Comparison of ENCODE assay signal across 12 mouse cellular contexts in genomic region chr16:96541056-96541455, GRCm38 (mm10).
DNase-seq lines count a peak whose midpoint lies in the region; ATAC-seq and TF ChIP-seq lines count a peak whose summit lies in the region.
"Had no signal": no experiment of that assay in that cellular context is flagged by ENCODE, and none has a peak within 500 bp of the region (broad histone marks: within the 10 kb centered on the region; RNA-seq: fewer than 3 reads in every experiment).

No protein-coding gene starts in this region.

- TF ChIP-seq EP300 in CH12.LX (IDR thresholded peaks at IDR 0.05; ENCODE audit: low read length) = peak; percentile 94

- H3K9me3 ChIP-seq in CH12.LX (replicated peaks; ENCODE audit: low read length) = no peaks in the 10 kb centered on the region

- no peaks in the 10 kb centered on the region for H3K36me3 ChIP-seq in CH12.LX (replicated peaks in 1 of 2; ENCODE audit: control insufficient read depth in 1 of 2, insufficient read depth in 1 of 2, low read length in 1 of 2)

- no peaks in the 10 kb centered on the region for H3K79me2 ChIP-seq in CH12.LX (replicated peaks; ENCODE audit: control insufficient read depth, extremely low read depth, insufficient read depth, poor library complexity, severe bottlenecking)

- H3K27me3 ChIP-seq in CH12.LX (replicated peaks) = no peaks in the 10 kb centered on the region

- DNase-seq in layer of hippocampus, adult 9-10 months (ENCODE audit: low spot score) = peak; percentile 26
- DNase-seq in layer of hippocampus, adult 2 months (ENCODE audit: low spot score in 2 of 2) = no peak
- DNase-seq in CH12.LX (ENCODE audit: extremely low read depth) = peak; percentile 94
- DNase-seq in spleen, adult 18-20 months = peak; percentile 68 to 72
- no peak for DNase-seq in gastrocnemius, postnatal 36 days
- no peak for DNase-seq in heart, postnatal 4 days
- DNase-seq: adrenal gland, adult 8-10 months; thymus, postnatal 36 days had no signal

- in situ Hi-C loops in CH12.LX (cut with MboI; ENCODE audit: low pct_ligation_motif_present, low pct_unique_long_range_greater_than_20kb, low sequenced_read_pairs) = no loop called here

- dilution Hi-C loops in CH12.LX (cut with MboI; ENCODE audit: extremely low pct_ligation_motif_present, extremely low pct_unique_long_range_greater_than_20kb, low sequenced_read_pairs) = no loop called here

- TF ChIP-seq RAD21 in CH12.LX (IDR thresholded peaks at IDR 0.05; ENCODE audit: low read depth, low read length) = peak; percentile 6; the same call in 1 of the 2 replicates

- no peak overlapping the region for H3K27ac ChIP-seq in layer of hippocampus, adult 2 months
- no peak overlapping the region for H3K27ac ChIP-seq in CH12.LX (ENCODE audit: insufficient read depth, low read depth)
- H3K27ac ChIP-seq: hindbrain, postnatal 0 days; liver, embryonic 14.5 days had no signal

- peak; percentile 93 for ATAC-seq in granulocyte monocyte progenitor cell, adult 5-6 weeks (replicated peaks; ENCODE audit: poor library complexity, severe bottlenecking)
- ATAC-seq: forebrain, embryonic 14.5 days; hindbrain, postnatal 0 days had no signal

- intact Hi-C loops in gastrocnemius, postnatal 36 days (cut with DNase I) = no loop called here

- peak overlapping the region; percentile 29; the same call in 1 of the 2 replicates for H3K4me2 ChIP-seq in CH12.LX (ENCODE audit: insufficient read depth, low read depth, poor library complexity, severe bottlenecking)

- no peak for TF ChIP-seq CTCF in layer of hippocampus, adult 2 months (conservative IDR thresholded peaks at IDR 0.05)
- TF ChIP-seq CTCF in CH12.LX (conservative IDR thresholded peaks at IDR 0.05 in 1 of 2, IDR thresholded peaks at IDR 0.05 in 1 of 2; ENCODE audit: low read depth in 2 of 2, low read length in 2 of 2) = no peak

- TF ChIP-seq POLR2A in CH12.LX (IDR thresholded peaks at IDR 0.05; ENCODE audit: low read depth, low read length) = peak; percentile 20; the same call in 1 of the 2 replicates

- H3K9ac ChIP-seq in CH12.LX (ENCODE audit: insufficient read depth, low read depth) = no peak overlapping the region
- H3K9ac ChIP-seq: liver, embryonic 14.5 days had no signal

- H3K4me1 ChIP-seq in CH12.LX (ENCODE audit: control insufficient read depth in 1 of 2, insufficient read depth in 2 of 2) = peaks cover 14 to 83% of the 10 kb centered on the region in 2 experiments

- H3K4me3 ChIP-seq in layer of hippocampus, adult 2 months = no peak overlapping the region
- H3K4me3 ChIP-seq in CH12.LX (replicated peaks in 1 of 3; ENCODE audit: low read depth in 2 of 3, low read length in 2 of 3, poor library complexity in 1 of 3) = no peak overlapping the region

TF ChIP-seq in CH12.LX, 34 proteins besides CTCF, POLR2A, EP300 and RAD21:
- TF ChIP-seq SIN3A (IDR thresholded peaks at IDR 0.05; ENCODE audit: low read length) (peak; percentile 60; the same call in 1 of the 2 replicates), BHLHE40 (IDR thresholded peaks at IDR 0.05; ENCODE audit: low read depth, low read length) (peak; percentile 49), IRF4 (IDR thresholded peaks at IDR 0.05; ENCODE audit: low read depth, low read length) (peak; percentile 82), MAFK (IDR thresholded peaks at IDR 0.05; ENCODE audit: insufficient replicate concordance, low read length) (0 out of 2 replicates have a peak, but pooled peaks have one; percentile 20), NELFE (IDR thresholded peaks at IDR 0.05; ENCODE audit: low read depth, low read length) (no peak), TCF12 (IDR thresholded peaks at IDR 0.05; ENCODE audit: low read depth, low read length) (peak; percentile 61; the same call in 1 of the 2 replicates), PAX5 (IDR thresholded peaks at IDR 0.05; ENCODE audit: low read length) (no peak), SMC3 (IDR thresholded peaks at IDR 0.05; ENCODE audit: low read depth, low read length) (peak; percentile 19; the same call in 1 of the 2 replicates), USF1 (IDR thresholded peaks at IDR 0.05; ENCODE audit: low read depth, low read length) (no peak), JUN (IDR thresholded peaks at IDR 0.05; ENCODE audit: insufficient read depth, low read depth, low read length) (peak; percentile 24; the same call in 1 of the 2 replicates), MAX (IDR thresholded peaks at IDR 0.05; ENCODE audit: low read length) (peak; percentile 75), MEF2A (IDR thresholded peaks at IDR 0.05; ENCODE audit: borderline replicate concordance, low read depth, low read length) (peak; percentile 94), POLR2AphosphoS2 (IDR thresholded peaks at IDR 0.05; ENCODE audit: low read depth, low read length) (no peak), GABPA (IDR thresholded peaks at IDR 0.05; ENCODE audit: insufficient replicate concordance, low read depth, low read length) (no peak), ETS1 (conservative IDR thresholded peaks at IDR 0.05; ENCODE audit: low read depth, low read length) (peak; percentile 78), CHD2 (IDR thresholded peaks at IDR 0.05; ENCODE audit: low read length) (peak; percentile 90), RCOR1 (conservative IDR thresholded peaks at IDR 0.05; ENCODE audit: low read depth, low read length) (peak; percentile 65; the same call in 1 of the 2 replicates), ZNF384 (IDR thresholded peaks at IDR 0.05; ENCODE audit: low read depth, low read length) (peak; percentile 28; the same call in 1 of the 2 replicates), NRF1 (IDR thresholded peaks at IDR 0.05; ENCODE audit: low read depth, low read length) (no peak), MXI1 (IDR thresholded peaks at IDR 0.05; ENCODE audit: low read depth, low read length) (no peak), MAZ (IDR thresholded peaks at IDR 0.05; ENCODE audit: low read depth, low read length) (peak; percentile 90), TBP (conservative IDR thresholded peaks at IDR 0.05; ENCODE audit: low read depth, low read length) (0 out of 2 replicates have a peak, but pooled peaks have one; percentile 32), USF2 (conservative IDR thresholded peaks at IDR 0.05; ENCODE audit: low read depth, low read length) (no peak), ZMIZ1 (IDR thresholded peaks at IDR 0.05; ENCODE audit: low read depth, low read length) (no peak), CHD1 (IDR thresholded peaks at IDR 0.05; ENCODE audit: low read depth, low read length) (no peak; the same call in 1 of the 2 replicates), ZKSCAN1 (IDR thresholded peaks at IDR 0.05; ENCODE audit: borderline replicate concordance, low read depth, low read length) (no peak), E2F4 (IDR thresholded peaks at IDR 0.05; ENCODE audit: insufficient replicate concordance, low read depth, low read length) (0 out of 2 replicates have a peak, but pooled peaks have one; percentile 62), JUND (conservative IDR thresholded peaks at IDR 0.05; ENCODE audit: low read depth, low read length) (peak; percentile 71), ELF1 (IDR thresholded peaks at IDR 0.05; ENCODE audit: low read depth, low read length) (peak; percentile 63), HCFC1 (IDR thresholded peaks at IDR 0.05; ENCODE audit: low read depth, low read length) (peak; percentile 61), ZC3H11A (IDR thresholded peaks at IDR 0.05; ENCODE audit: low read depth, low read length) (no peak), KAT2A (IDR thresholded peaks at IDR 0.05; ENCODE audit: insufficient replicate concordance, low read length) (no peak), MYC (IDR thresholded peaks at IDR 0.05; ENCODE audit: low read depth, low read length) (peak; percentile 84), UBTF (IDR thresholded peaks at IDR 0.05; ENCODE audit: low read depth, low read length) (no peak)

Comparison
In these comparisons a context has a peak if more than half of its experiments do, and no peak if none do; other contexts are left out.
1. DNase-seq: peak in layer of hippocampus, adult 9-10 months (single experiment), CH12.LX (single experiment) and spleen, adult 18-20 months (2 of 2); none in layer of hippocampus, adult 2 months (0 of 2), gastrocnemius, postnatal 36 days (0 of 2) and heart, postnatal 4 days (single experiment).